Mouse (Mus musculus) ES-E14 (cell line): ENCODE data around the gene Kcnh3. TPM values are rescaled to one million over a fixed set of nuclear protein-coding genes. Genes with fewer than 3 reads are reported as not detected.

Source experiments
- DNase-seq: peaks from one replicate; pipeline ENCODE4 v3.0.0-alpha.2; 2013; ENCODE audit warnings: low read depth, low spot score
- H3K27ac ChIP-seq: 2 replicates; pipeline ENCODE4 v1.5.1; 2012; ENCODE audit warnings: low read depth, mild to moderate bottlenecking, low read length, moderate library complexity, mixed read lengths; ENCODE audit not compliant: poor library complexity, insufficient read depth, severe bottlenecking
- H3K36me3 ChIP-seq: 2 replicates; pipeline ENCODE4 v1.6.1; 2012; ENCODE audit warnings: mild to moderate bottlenecking, low read length, moderate library complexity, mixed read lengths; ENCODE audit not compliant: control insufficient read depth, poor library complexity, insufficient read depth, severe bottlenecking
- H3K4me1 ChIP-seq, 2 experiments: fragments of 150-350 bp in 1 of 2; sonication (generic) in 1 of 2; 2 replicates each; pipeline ENCODE4 v1.6.1; 2012; ENCODE audit warnings: low read length in 2 of 2, mild to moderate bottlenecking in 1 of 2, mixed read lengths in 1 of 2; ENCODE audit not compliant: control insufficient read depth in 2 of 2, insufficient read depth in 2 of 2, poor library complexity in 1 of 2
- H3K4me3 ChIP-seq, 2 experiments: fragments of 150-350 bp in 1 of 2; sonication (generic) in 1 of 2; 2 replicates each; pipeline ENCODE4 v1.5.1; 2012; ENCODE audit warnings: low read length in 2 of 2, low read depth in 1 of 2, mild to moderate bottlenecking in 1 of 2, mixed read lengths in 1 of 2; ENCODE audit not compliant: insufficient read depth in 1 of 2, poor library complexity in 1 of 2, severe bottlenecking in 1 of 2
- H3K9ac ChIP-seq: 2 replicates; pipeline ENCODE4 v1.6.1; 2012; ENCODE audit warnings: low read depth, mild to moderate bottlenecking, low read length, mixed read lengths; ENCODE audit not compliant: poor library complexity, insufficient read depth, severe bottlenecking
- H3K9me3 ChIP-seq: fragments of 150-350 bp; sonication (generic); 2 replicates; pipeline ENCODE4 v1.6.1; 2012; ENCODE audit warnings: low read depth, mild to moderate bottlenecking, low read length; ENCODE audit not compliant: control insufficient read depth, insufficient read depth
- CHD2 ChIP-seq: IDR thresholded peaks from 2 replicates; pipeline ENCODE4 v1.6.1; 2014; ENCODE audit warnings: mild to moderate bottlenecking, low read depth, low read length, inconsistent platforms
- HCFC1 ChIP-seq: IDR thresholded peaks from 2 replicates; pipeline ENCODE4 v1.6.1; 2012; ENCODE audit warnings: low read length, inconsistent platforms, borderline replicate concordance; ENCODE audit not compliant: insufficient read depth
- MAFK ChIP-seq: IDR thresholded peaks from 2 replicates; pipeline ENCODE4 v1.6.1; 2014; ENCODE audit warnings: mild to moderate bottlenecking, low read depth, low read length, inconsistent platforms; ENCODE audit not compliant: insufficient read depth
- ZC3H11A ChIP-seq: IDR thresholded peaks from 2 replicates; pipeline ENCODE4 v1.6.1; 2012; ENCODE audit warnings: low read depth, mild to moderate bottlenecking, inconsistent platforms, low read length, borderline replicate concordance
- ZNF384 ChIP-seq: IDR thresholded peaks from 2 replicates; pipeline ENCODE4 v1.6.1; 2012; ENCODE audit warnings: low read depth, low read length, inconsistent platforms
- in situ Hi-C, 2 experiments: fragments of 600-800 bp; cut with MboI; formaldehyde crosslinking; loops; one replicate each; pipeline ENCODE4 v1.15.1; 2025; ENCODE audit warnings: low sequenced_read_pairs in 2 of 2, inconsistent platforms in 1 of 2; ENCODE audit not compliant: unreplicated experiment in 2 of 2
- total RNA-seq: library from RNA; depleted of rRNA; stranded (reverse); fragments of 300-350 nt; gene quantifications from 2 replicates; pipeline ENCODE4 v1.2.3, GENCODE M21; 2012; rRNA removed

The Kcnh3 gene
- total RNA-seq, 1 experiment = 2.9 TPM

- in situ Hi-C loops = no loop called here
- no peak overlapping the region for H3K27ac ChIP-seq
- no peak overlapping the region for H3K4me3 ChIP-seq
- H3K36me3 ChIP-seq = no peaks in the 10 kb centered on the region
- no peaks in the 10 kb centered on the region for H3K9me3 ChIP-seq
- H3K9ac ChIP-seq = no peak overlapping the region
- TF ChIP-seq CHD2 (no peak), ZC3H11A (no peak), ZNF384 (no peak), HCFC1 (no peak), MAFK (no peak)
- no peak for DNase-seq
- H3K4me1 ChIP-seq = peaks cover 2 to 12% of the 10 kb centered on the region in 2 experiments; a peak in 2 of 4 replicates
These were observed 60.0 kb downstream of the Kcnh3 start for GRCm38 (mm10) chr15:99284527-99285188.

- no peak for TF ChIP-seq ZNF384
- TF ChIP-seq CHD2 = no peak
- TF ChIP-seq MAFK = no peak
- TF ChIP-seq ZC3H11A = no peak
- no peak for TF ChIP-seq HCFC1
- no peak overlapping the region for H3K27ac ChIP-seq
- no peak overlapping the region for H3K9ac ChIP-seq
- peaks cover 2 to 12% of the 10 kb centered on the region in 2 experiments; a peak in 2 of 4 replicates for H3K4me1 ChIP-seq
- in situ Hi-C loops = no loop called here
- no peak overlapping the region for H3K4me3 ChIP-seq
- H3K36me3 ChIP-seq = no peaks in the 10 kb centered on the region
- DNase-seq = no peak
- H3K9me3 ChIP-seq = no peaks in the 10 kb centered on the region
These were observed 60.5 kb downstream of the Kcnh3 start for GRCm38 (mm10) chr15:99285189-99285535.

GRCm38 (mm10) chr15:99290586-99290985, 65.9 kb downstream of the Kcnh3 start:
- no peak overlapping the region for H3K9ac ChIP-seq
- H3K27ac ChIP-seq = no peak overlapping the region
- in situ Hi-C loops = no loop called here
- no peak overlapping the region for H3K4me3 ChIP-seq
- no peak for DNase-seq
- no peaks in the 10 kb centered on the region for H3K9me3 ChIP-seq
- H3K4me1 ChIP-seq = peaks cover 0 to 3% of the 10 kb centered on the region in 2 experiments; a peak in 2 of 4 replicates
- H3K36me3 ChIP-seq = no peaks in the 10 kb centered on the region
- TF ChIP-seq HCFC1 (no peak), ZC3H11A (no peak), MAFK (no peak), ZNF384 (no peak), CHD2 (no peak)

Other genes with a start within 250 kb of the Kcnh3 start
- gene Tuba1c, start 195.0 kb upstream of the Kcnh3 start, total RNA-seq = 335 and 424 TPM in 2 replicates
- gene Prph, start 169.7 kb upstream of the Kcnh3 start, total RNA-seq = 15.1 and 20.6 TPM in 2 replicates
- 27.8 and 32.1 TPM in 2 replicates for gene Troap, start 150.3 kb upstream of the Kcnh3 start, total RNA-seq
- gene C1ql4, start 137.0 kb upstream of the Kcnh3 start, total RNA-seq = 3.1 and 3.7 TPM in 2 replicates
- 8.6 and 16.7 TPM in 2 replicates for gene Dnajc22, start 131.7 kb upstream of the Kcnh3 start, total RNA-seq
- 21.1 and 21.7 TPM in 2 replicates for gene Spats2, start 98.9 kb upstream of the Kcnh3 start, total RNA-seq
- gene Mcrs1, start 27.1 kb downstream of the Kcnh3 start, total RNA-seq = 113 and 127 TPM in 2 replicates
- 42.4 and 86.2 TPM in 2 replicates for gene Prpf40b, start 70.2 kb downstream of the Kcnh3 start, total RNA-seq
- gene Fam186b, start 71.0 kb downstream of the Kcnh3 start, total RNA-seq = 0.37 and 0.40 TPM in 2 replicates
- gene Fmnl3, start 145.6 kb downstream of the Kcnh3 start, total RNA-seq = 13.4 and 16.8 TPM in 2 replicates
- 436 and 550 TPM in 2 replicates for gene Tmbim6, start 168.0 kb downstream of the Kcnh3 start, total RNA-seq
- gene Nckap5l, start 232.9 kb downstream of the Kcnh3 start, total RNA-seq = 5.9 and 6.3 TPM in 2 replicates
- 36.1 and 47.5 TPM in 2 replicates for gene Bcdin3d, start 249.9 kb downstream of the Kcnh3 start, total RNA-seq